ENCODE assay signal across 8 mouse cellular contexts in genomic region chr3:144718706-144719087, GRCm38 (mm10). TPM values are rescaled to one million over a fixed set of nuclear protein-coding genes. Genes with fewer than 3 reads are reported as not detected.
A peak's percentile ranks its signal among the peaks of the same experiment; 100 is the strongest.
DNase-seq lines count a peak whose midpoint lies in the region; ATAC-seq and TF ChIP-seq lines count a peak whose summit lies in the region.

No protein-coding gene starts in this region.

- peaks cover 60% of the 10 kb centered on the region for H3K4me1 ChIP-seq in heart, embryonic 13.5 days
- peaks cover 46% of the 10 kb centered on the region for H3K4me1 ChIP-seq in midbrain, embryonic 10.5 days

- no peak for ATAC-seq in heart, embryonic 13.5 days (ENCODE audit: extremely low read depth, insufficient number of reproducible peaks, low FRiP score, low TSS enrichment)

- WGBS in heart, embryonic 13.5 days = 15% methylated on average over 7 of the region's 7 CpGs
- 32% methylated on average over 7 of the region's 7 CpGs for WGBS in midbrain, embryonic 10.5 days

- peak overlapping the region; percentile 89 for H3K4me3 ChIP-seq in layer of hippocampus, adult 2 months
- peak overlapping the region; percentile 84 for H3K4me3 ChIP-seq in heart, embryonic 13.5 days
- H3K4me3 ChIP-seq in midbrain, embryonic 10.5 days = peak overlapping the region; percentile 86

- 0 out of 2 replicates have a peak, but pooled peaks cover 1% of the 10 kb centered on the region for H3K36me3 ChIP-seq in heart, embryonic 13.5 days
- H3K36me3 ChIP-seq in midbrain, embryonic 10.5 days = no peaks in the 10 kb centered on the region

- TF ChIP-seq CTCF in layer of hippocampus, adult 2 months (conservative IDR thresholded peaks at IDR 0.05) = no peak

- H3K4me2 ChIP-seq in heart, embryonic 13.5 days = peak overlapping the region; percentile 79

- H3K9me3 ChIP-seq in heart, embryonic 13.5 days = no peaks in the 10 kb centered on the region
- no peaks in the 10 kb centered on the region for H3K9me3 ChIP-seq in midbrain, embryonic 10.5 days (replicated peaks)

- peak overlapping the region; percentile 96 for H3K27ac ChIP-seq in layer of hippocampus, adult 2 months
- H3K27ac ChIP-seq in heart, embryonic 13.5 days (replicated peaks) = peak overlapping the region; percentile 100
- H3K27ac ChIP-seq in midbrain, embryonic 10.5 days (replicated peaks) = peak overlapping the region; percentile 96; the same call in 1 of the 2 replicates

- peak overlapping the region; percentile 98 for H3K9ac ChIP-seq in heart, embryonic 13.5 days

- DNase-seq in layer of hippocampus, adult 2 months (ENCODE audit: low spot score in 2 of 2) = no peak
- DNase-seq in layer of hippocampus, adult 8-10 months (ENCODE audit: low spot score in 2 of 2) = no peak
- peak; percentile 31 for DNase-seq in c-Kit-negative CD71-positive TER-119-positive erythroid progenitor cells, embryonic 14.5 days (ENCODE audit: low read depth, low spot score)
- DNase-seq in kidney, postnatal 10 days = peak; percentile 63
- DNase-seq in midbrain, embryonic 10.5 days (ENCODE audit: low spot score) = no peak
- no peak for DNase-seq in layer of hippocampus, postnatal 10 days (ENCODE audit: low spot score in 2 of 2)
- DNase-seq in frontal cortex, postnatal 10 days (ENCODE audit: low spot score in 2 of 2) = no peak

- no peaks in the 10 kb centered on the region for H3K27me3 ChIP-seq in heart, embryonic 13.5 days (replicated peaks)
- H3K27me3 ChIP-seq in midbrain, embryonic 10.5 days (ENCODE audit: low read depth, poor library complexity, severe bottlenecking) = no peaks in the 10 kb centered on the region

RNA-seq across cellular contexts. Expression of gene Sh3glb1, which starts 1.4 kb away (rescaled TPM):
- total RNA-seq in layer of hippocampus, adult 2 months (2021) = 10 to 100 TPM; 51.9 to 52.3 TPM
- total RNA-seq in layer of hippocampus, adult 8-10 months (2022) = 10 to 100 TPM; 57.9 to 72.0 (median 62.5) TPM
- 124 and 134 TPM in 2 replicates for polyA plus RNA-seq in heart, embryonic 13.5 days (2015; fragmentation: Nextera tagmentation; extraction: Ambion mirVana)
- polyA plus RNA-seq in midbrain, embryonic 10.5 days (2016; fragmentation: Nextera tagmentation; extraction: Ambion mirVana) = 65.2 and 71.0 TPM in 2 replicates
- 100 to 1,000 TPM; 101 to 110 TPM for total RNA-seq in layer of hippocampus, postnatal 10 days (2021)

RNA-seq across cellular contexts. Expression of gene Clca3a1, which starts 42.1 kb away (rescaled TPM):
- total RNA-seq in layer of hippocampus, adult 2 months (2021) = under 1 TPM; 0.12 to 0.13 TPM
- under 1 TPM in 3 of 4 experiments, not detected in 1; 0.12 to 0.30 (median 0.27) TPM for total RNA-seq in layer of hippocampus, adult 8-10 months (2022)
- polyA plus RNA-seq in heart, embryonic 13.5 days (2015; fragmentation: Nextera tagmentation; extraction: Ambion mirVana) = 18.6 TPM in 2 replicates
- polyA plus RNA-seq in midbrain, embryonic 10.5 days (2016; fragmentation: Nextera tagmentation; extraction: Ambion mirVana) = not detected in 2 replicates
- under 1 TPM; 0.80 to 0.82 TPM for total RNA-seq in layer of hippocampus, postnatal 10 days (2021)

Comparison
In these comparisons a context has a peak if more than half of its experiments do, and no peak if none do; other contexts are left out.
1. DNase-seq: peak in c-Kit-negative CD71-positive TER-119-positive erythroid progenitor cells, embryonic 14.5 days (single experiment) and kidney, postnatal 10 days (single experiment); none in layer of hippocampus, adult 2 months (0 of 2), layer of hippocampus, adult 8-10 months (0 of 2), midbrain, embryonic 10.5 days (single experiment), layer of hippocampus, postnatal 10 days (0 of 2) and frontal cortex, postnatal 10 days (0 of 2).
2. Peak in every context shown above with its lines, with median percentiles within 50 percentile points of each other: H3K27ac ChIP-seq and H3K4me3 ChIP-seq.